Mouse (Mus musculus) hindbrain, embryonic 13.5 days (tissue): ENCODE results near the gene Alox15. TPM values are rescaled to one million over a fixed set of nuclear protein-coding genes. Genes with fewer than 3 reads are reported as not detected.
A peak's percentile ranks its signal among the peaks of the same experiment; 100 is the strongest.
"Not testable (repeated sequence)": the region's sequence is repeated elsewhere in the genome, so short reads cannot be mapped to it uniquely, and the experiment has no call there.

ENCODE experiments used
- ATAC-seq: fragments of 200-750 bp; cut with Nextera tagmentation; 2 replicates; pipeline ENCODE4 v1.8.0; 2017; ENCODE audit warnings: moderate TSS enrichment; ENCODE audit not compliant: low FRiP score
- H3K27ac ChIP-seq: fragments of 300-500 bp; sonication (generic); 2 replicates; pipeline ENCODE4 v1.5.1; 2015; ENCODE audit warnings: inconsistent platforms, mild to moderate bottlenecking, moderate library complexity
- H3K27me3 ChIP-seq: fragments of 300-500 bp; sonication (generic); 2 replicates; pipeline ENCODE4 v1.6.1; 2015; ENCODE audit warnings: mild to moderate bottlenecking, inconsistent platforms
- H3K36me3 ChIP-seq: fragments of 300-500 bp; sonication (generic); 2 replicates; pipeline ENCODE4 v1.6.1; 2015; ENCODE audit warnings: mild to moderate bottlenecking, inconsistent platforms
- H3K4me1 ChIP-seq: fragments of 300-500 bp; sonication (generic); replicated peaks from 2 replicates; pipeline ENCODE4 v1.6.1; 2015; ENCODE audit warnings: inconsistent platforms
- H3K4me2 ChIP-seq: fragments of 300-500 bp; sonication (generic); 2 replicates; pipeline ENCODE4 v1.6.1; 2015; ENCODE audit warnings: inconsistent platforms, mild to moderate bottlenecking, moderate library complexity
- H3K4me3 ChIP-seq: fragments of 300-500 bp; sonication (generic); 2 replicates; pipeline ENCODE4 v1.5.1; 2015; ENCODE audit warnings: mild to moderate bottlenecking, inconsistent platforms
- H3K9ac ChIP-seq: fragments of 300-500 bp; sonication (generic); 2 replicates; pipeline ENCODE4 v1.6.1; 2015; ENCODE audit warnings: mild to moderate bottlenecking, inconsistent platforms
- H3K9me3 ChIP-seq: fragments of 300-500 bp; sonication (generic); 2 replicates; pipeline ENCODE4 v1.6.1; 2016; ENCODE audit warnings: inconsistent platforms
- WGBS: fragments of 180-500 bp; shearing (Covaris S2); methylation state at CpG from one replicate; pipeline ENCODE4 v1.1.7; 2015; 5-methylcytosine and 5-hydroxymethylcytosine counted together
- polyA plus RNA-seq: library from polyadenylated mRNA; unstranded; fragments of >200 nt; fragmentation: Nextera tagmentation; extraction: Ambion mirVana; gene quantifications from 2 replicates; pipeline ENCODE4 v1.2.1, GENCODE M21; 2015

Gene Alox15
- 0.10 TPM in 1 of 2 replicates, not detected in the other for polyA plus RNA-seq

- WGBS = 1% methylated on average over 19 of the region's 19 CpGs
- Histone ChIP-seq H3K27me3 (peaks cover 58% of the 10 kb centered on the region), H3K4me2 (peak within 1 kb of the TSS; percentile 51), H3K36me3 (no peaks in the 10 kb centered on the region), H3K4me3 (peak within 1 kb of the TSS; percentile 28), H3K9me3 (no peaks in the 10 kb centered on the region), H3K9ac (no peak within 1 kb of the TSS), H3K4me1 (peaks cover 13% of the 10 kb centered on the region), H3K27ac (no peak within 1 kb of the TSS)
- ATAC-seq = no peak
These were observed at the start of gene Alox15 for GRCm38 (mm10) chr11:70351868-70352267. Gene Alox15, minus strand, starts transcription at chr11:70352031.

- H3K9ac ChIP-seq = no peak overlapping the region
- no peak for ATAC-seq
- no peak overlapping the region for H3K27ac ChIP-seq
- H3K9me3 ChIP-seq = no peaks in the 10 kb centered on the region
- 95% methylated on average over 5 of the region's 5 CpGs for WGBS
- H3K27me3 ChIP-seq = no peaks in the 10 kb centered on the region
- no peaks in the 10 kb centered on the region for H3K4me1 ChIP-seq
- H3K4me2 ChIP-seq = no peak overlapping the region
- H3K4me3 ChIP-seq = no peak overlapping the region
- H3K36me3 ChIP-seq = peaks cover 45% of the 10 kb centered on the region
These were observed 37.6 kb upstream of the Alox15 start for GRCm38 (mm10) chr11:70389421-70389820.

DNA sequence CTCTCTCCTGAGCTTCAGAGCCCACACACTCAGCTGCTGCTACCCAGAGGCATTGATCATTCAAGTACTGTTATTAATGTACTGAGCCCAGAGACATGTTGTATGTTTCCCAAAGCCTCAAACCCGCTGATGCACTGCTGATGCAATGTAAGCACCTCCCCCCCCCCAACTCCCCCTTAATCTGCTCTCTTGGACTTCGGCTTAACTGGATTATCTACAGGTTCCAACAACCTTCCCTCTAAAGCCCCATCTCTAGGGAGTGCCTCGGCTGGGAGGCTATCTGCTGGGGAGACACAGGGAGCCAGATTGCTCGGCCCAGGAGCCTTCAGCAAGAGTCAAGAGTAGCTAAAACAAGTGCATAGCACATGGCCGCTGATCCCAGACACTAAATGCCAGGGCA, 35.6 kb upstream of the Alox15 start:
- no peaks in the 10 kb centered on the region for H3K9me3 ChIP-seq
- 93% methylated on average over 5 of the region's 5 CpGs for WGBS
- H3K4me2 ChIP-seq = no peak overlapping the region
- H3K4me3 ChIP-seq = no peak overlapping the region
- no peak overlapping the region for H3K27ac ChIP-seq
- no peak overlapping the region for H3K9ac ChIP-seq
- H3K27me3 ChIP-seq = no peaks in the 10 kb centered on the region
- H3K36me3 ChIP-seq = peaks cover 32% of the 10 kb centered on the region
- ATAC-seq = no peak
- no peaks in the 10 kb centered on the region for H3K4me1 ChIP-seq

- Histone ChIP-seq H3K9ac (no peak overlapping the region), H3K36me3 (peaks cover 19% of the 10 kb centered on the region), H3K4me3 (no peak overlapping the region), H3K9me3 (no peaks in the 10 kb centered on the region), H3K4me2 (no peak overlapping the region), H3K27me3 (no peaks in the 10 kb centered on the region), H3K4me1 (no peaks in the 10 kb centered on the region), H3K27ac (no peak overlapping the region)
- WGBS = 92% methylated on average over 3 of the region's 3 CpGs
- ATAC-seq = no peak
These were observed 32.3 kb upstream of the Alox15 start for GRCm38 (mm10) chr11:70384136-70384535.

- H3K27me3 ChIP-seq = no peaks in the 10 kb centered on the region
- peaks cover 8% of the 10 kb centered on the region for H3K36me3 ChIP-seq
- H3K4me3 ChIP-seq = no peak overlapping the region
- no peak overlapping the region for H3K4me2 ChIP-seq
- ATAC-seq = no peak
- H3K9ac ChIP-seq = no peak overlapping the region
- no peak overlapping the region for H3K27ac ChIP-seq
- H3K9me3 ChIP-seq = no peaks in the 10 kb centered on the region
- WGBS = 88% methylated on average over 2 of the region's 2 CpGs
- H3K4me1 ChIP-seq = no peaks in the 10 kb centered on the region
These were observed 29.5 kb upstream of the Alox15 start for GRCm38 (mm10) chr11:70381330-70381729.

GRCm38 (mm10) chr11:70380478-70381005, 28.7 kb upstream of the Alox15 start:
- Histone ChIP-seq H3K27me3 (no peaks in the 10 kb centered on the region), H3K4me2 (no peak overlapping the region), H3K27ac (no peak overlapping the region), H3K9ac (no peak overlapping the region), H3K4me1 (no peaks in the 10 kb centered on the region), H3K36me3 (peaks cover 5% of the 10 kb centered on the region), H3K9me3 (no peaks in the 10 kb centered on the region), H3K4me3 (no peak overlapping the region)
- no peak for ATAC-seq
- 90% methylated on average over 1 of the region's 1 CpGs for WGBS

GRCm38 (mm10) chr11:70376054-70376453, 24.2 kb upstream of the Alox15 start:
- H3K9me3 ChIP-seq = no peaks in the 10 kb centered on the region
- no peak overlapping the region for H3K4me3 ChIP-seq
- no peak overlapping the region for H3K27ac ChIP-seq
- 87% methylated on average over 6 of the region's 6 CpGs for WGBS
- no peaks in the 10 kb centered on the region for H3K36me3 ChIP-seq
- no peak overlapping the region for H3K4me2 ChIP-seq
- H3K27me3 ChIP-seq = no peaks in the 10 kb centered on the region
- H3K9ac ChIP-seq = no peak overlapping the region
- no peaks in the 10 kb centered on the region for H3K4me1 ChIP-seq
- ATAC-seq = no peak

- 87% methylated on average over 3 of the region's 3 CpGs for WGBS
- Histone ChIP-seq H3K4me2 (no peak overlapping the region), H3K9ac (no peak overlapping the region), H3K9me3 (no peaks in the 10 kb centered on the region), H3K36me3 (no peaks in the 10 kb centered on the region), H3K4me3 (no peak overlapping the region), H3K27me3 (no peaks in the 10 kb centered on the region), H3K27ac (no peak overlapping the region), H3K4me1 (no peaks in the 10 kb centered on the region)
- no peak for ATAC-seq
These were observed 22.5 kb upstream of the Alox15 start for GRCm38 (mm10) chr11:70374302-70374701.

GRCm38 (mm10) chr11:70372849-70373557, 21.2 kb upstream of the Alox15 start:
- H3K4me1 ChIP-seq = no peaks in the 10 kb centered on the region
- no peaks in the 10 kb centered on the region for H3K9me3 ChIP-seq
- WGBS = 84% methylated on average over 7 of the region's 7 CpGs
- H3K4me2 ChIP-seq = no peak overlapping the region
- H3K27ac ChIP-seq = no peak overlapping the region
- ATAC-seq = no peak
- no peak overlapping the region for H3K9ac ChIP-seq
- no peak overlapping the region for H3K4me3 ChIP-seq
- H3K27me3 ChIP-seq = no peaks in the 10 kb centered on the region
- no peaks in the 10 kb centered on the region for H3K36me3 ChIP-seq

- Histone ChIP-seq H3K4me2 (no peak overlapping the region), H3K9ac (no peak overlapping the region), H3K4me1 (no peaks in the 10 kb centered on the region), H3K27me3 (no peaks in the 10 kb centered on the region), H3K27ac (no peak overlapping the region), H3K9me3 (no peaks in the 10 kb centered on the region), H3K36me3 (no peaks in the 10 kb centered on the region), H3K4me3 (no peak overlapping the region)
- no peak for ATAC-seq
These were observed 20.6 kb upstream of the Alox15 start for GRCm38 (mm10) chr11:70372396-70372795.

GRCm38 (mm10) chr11:70368626-70369025, 16.8 kb upstream of the Alox15 start:
- not testable (repeated sequence) for H3K4me2 ChIP-seq, H3K4me3 ChIP-seq, H3K9ac ChIP-seq, H3K9me3 ChIP-seq, H3K27ac ChIP-seq, H3K36me3 ChIP-seq, H3K4me1 ChIP-seq, ATAC-seq, H3K27me3 ChIP-seq
- 81% methylated on average over 2 of the region's 2 CpGs for WGBS

- not testable (repeated sequence) for H3K4me2 ChIP-seq, H3K27me3 ChIP-seq, ATAC-seq, H3K9me3 ChIP-seq, H3K4me3 ChIP-seq, H3K27ac ChIP-seq, H3K9ac ChIP-seq, H3K36me3 ChIP-seq, H3K4me1 ChIP-seq
- WGBS = 89% methylated on average over 6 of the region's 6 CpGs
These were observed 15.9 kb upstream of the Alox15 start for GRCm38 (mm10) chr11:70367701-70368100.

GRCm38 (mm10) chr11:70348630-70349029, 3.2 kb downstream of the Alox15 start:
- no peaks in the 10 kb centered on the region for H3K9me3 ChIP-seq
- no peak for ATAC-seq
- H3K4me3 ChIP-seq = no peak overlapping the region
- H3K36me3 ChIP-seq = no peaks in the 10 kb centered on the region
- peaks cover 13% of the 10 kb centered on the region for H3K4me1 ChIP-seq
- H3K27me3 ChIP-seq = peaks cover 62% of the 10 kb centered on the region
- H3K4me2 ChIP-seq = no peak overlapping the region
- no peak overlapping the region for H3K27ac ChIP-seq
- 88% methylated on average over 9 of the region's 9 CpGs for WGBS
- H3K9ac ChIP-seq = no peak overlapping the region
